Mouse (Mus musculus) heart, adult 2 months (tissue): ENCODE measurements at regions not wholly inside any gene's neighbourhood (a gene's known extent, or its start where the extent isn't known, plus 50 kb on each side); places are given as distances from the start of the nearest gene placed in this dataset.

ENCODE experiments used
- CTCF ChIP-seq: fragments of 200-600 bp; IDR thresholded peaks from 2 replicates; pipeline ENCODE4 v1.8.1; 2022; ENCODE audit warnings: antibody characterized with exemption, mild to moderate bottlenecking, moderate library complexity
- EP300 ChIP-seq: fragments of 200-500 bp; IDR thresholded peaks from 2 replicates; pipeline ENCODE4 v1.6.1; 2011; ENCODE audit warnings: low read depth, low read length, control low read depth; ENCODE audit not compliant: insufficient read depth
- POLR2A ChIP-seq: fragments of 200-500 bp; IDR thresholded peaks from 2 replicates; pipeline ENCODE4 v1.6.1; 2011; ENCODE audit warnings: mild to moderate bottlenecking, low read depth, low read length, control low read depth; ENCODE audit not compliant: insufficient read depth

DNA sequence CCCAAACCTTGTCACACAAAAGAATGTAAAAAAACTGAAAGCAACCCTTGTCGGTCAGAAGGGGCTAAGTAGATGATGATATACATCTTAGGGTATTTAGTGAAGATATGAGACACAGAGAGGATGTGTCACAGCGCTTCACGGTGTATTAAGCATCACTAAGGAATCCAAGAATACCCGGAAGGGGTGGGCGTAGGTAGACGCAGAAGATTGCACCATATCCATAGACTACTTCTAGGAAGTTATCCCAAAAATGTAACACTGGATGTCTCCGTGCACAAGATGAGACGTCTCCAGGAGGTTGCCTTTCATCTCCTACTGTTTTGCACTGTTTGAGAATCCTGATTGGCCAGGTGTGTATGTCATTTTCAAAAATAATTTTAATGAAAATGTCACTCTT is 73.8 kb downstream of the Gm33543 start:
- TF ChIP-seq CTCF (no peak), EP300 (no peak), POLR2A (no peak)
